Comparison of ENCODE assay signal across 12 mouse cellular contexts in genomic region chr3:144171749-144172148, GRCm38 (mm10).
"Had no signal": no experiment of that assay in that cellular context is flagged by ENCODE, and none has a peak within 500 bp of the region (broad histone marks: within the 10 kb centered on the region; RNA-seq: fewer than 3 reads in every experiment).

No protein-coding gene starts in this region.

- H3K27ac ChIP-seq: kidney, embryonic 15.5 days; limb, embryonic 10.5 days; liver, embryonic 15.5 days; midbrain, embryonic 12.5 days had no signal

- H3K4me2 ChIP-seq: kidney, embryonic 15.5 days; liver, embryonic 11.5 days; liver, embryonic 15.5 days; midbrain, embryonic 12.5 days had no signal

- H3K36me3 ChIP-seq: kidney, embryonic 15.5 days; limb, embryonic 10.5 days; liver, embryonic 15.5 days; midbrain, embryonic 12.5 days had no signal

- H3K9ac ChIP-seq: kidney, embryonic 15.5 days; liver, embryonic 15.5 days; midbrain, embryonic 12.5 days had no signal

- H3K27me3 ChIP-seq: kidney, embryonic 15.5 days; liver, embryonic 15.5 days; midbrain, embryonic 12.5 days had no signal

- ATAC-seq: lung, postnatal 0 days had no signal

- H3K9me3 ChIP-seq: kidney, embryonic 15.5 days; limb, embryonic 10.5 days; liver, embryonic 15.5 days; midbrain, embryonic 12.5 days had no signal

- DNase-seq: kidney, postnatal 14 days; lung, adult 2 months; lung, postnatal 36 days; right cerebral cortex, postnatal 14 days; thymus, postnatal 14 days had no signal

- H3K4me3 ChIP-seq: kidney, embryonic 15.5 days; limb, embryonic 10.5 days; liver, embryonic 15.5 days; megakaryocyte, embryonic 14.5 days; midbrain, embryonic 12.5 days had no signal

- H3K4me1 ChIP-seq: kidney, embryonic 15.5 days; liver, embryonic 15.5 days; midbrain, embryonic 12.5 days had no signal
